Mouse (Mus musculus): ENCODE measurements at regions not wholly inside any gene's neighbourhood (a gene's known extent, or its start where the extent isn't known, plus 50 kb on each side); places are given as distances from the start of the nearest gene placed in this dataset.

- DNase-seq, result no peak
Observed at GRCm38 (mm10) chr7:135990321-135990720, 274.2 kb upstream of the Mki67 start.

GRCm38 (mm10) chr7:135996896-135997295 lies 280.7 kb upstream of the Mki67 start:
- no peak for DNase-seq

GRCm38 (mm10) chr7:135997640-135998039 lies 281.5 kb upstream of the Mki67 start:
- DNase-seq, result no peak

- no peak for DNase-seq
Observed at GRCm38 (mm10) chr7:136002382-136002781, 286.2 kb upstream of the Mki67 start.

GRCm38 (mm10) chr7:136003291-136003690 lies 287.1 kb upstream of the Mki67 start:
- no peak for DNase-seq

- no peak for DNase-seq
Observed at GRCm38 (mm10) chr7:136007796-136008455, 291.8 kb upstream of the Mki67 start.

GRCm38 (mm10) chr7:136008486-136008885 lies 292.3 kb upstream of the Mki67 start:
- DNase-seq, result no peak

GRCm38 (mm10) chr7:136010013-136010412 lies 293.9 kb upstream of the Mki67 start:
- peak; percentile 88 for DNase-seq

- no peak for DNase-seq
Observed at GRCm38 (mm10) chr7:136014706-136015105, 298.5 kb upstream of the Mki67 start.

GRCm38 (mm10) chr7:136016918-136017317 lies 300.8 kb upstream of the Mki67 start:
- no peak for DNase-seq

GRCm38 (mm10) chr7:136020577-136020976 lies 304.4 kb upstream of the Mki67 start:
- DNase-seq, result no peak

- DNase-seq, result no peak
Observed at GRCm38 (mm10) chr7:136021071-136021470, 304.9 kb upstream of the Mki67 start.

- no peak for DNase-seq
Observed at GRCm38 (mm10) chr7:136022781-136023448, 306.8 kb upstream of the Mki67 start.

- no peak for DNase-seq
Observed at GRCm38 (mm10) chr7:136026451-136026850, 310.3 kb upstream of the Mki67 start.

- DNase-seq, result no peak
Observed at GRCm38 (mm10) chr7:136032026-136032425, 315.9 kb upstream of the Mki67 start.

GRCm38 (mm10) chr7:136033536-136033935 lies 317.4 kb upstream of the Mki67 start:
- no peak for DNase-seq

- no peak for DNase-seq
Observed at GRCm38 (mm10) chr7:136035735-136036134, 319.6 kb upstream of the Mki67 start.

- DNase-seq, result no peak
Observed at GRCm38 (mm10) chr7:136038072-136038471, 321.9 kb upstream of the Mki67 start.

GRCm38 (mm10) chr7:136038906-136039305 lies 322.7 kb upstream of the Mki67 start:
- no peak for DNase-seq

- DNase-seq, result no peak
Observed at GRCm38 (mm10) chr7:136041921-136042320, 325.8 kb upstream of the Mki67 start.

- peak; percentile 86 for DNase-seq
Observed at GRCm38 (mm10) chr7:136046645-136047363, 330.6 kb upstream of the Mki67 start.

- DNase-seq, result no peak
Observed at GRCm38 (mm10) chr7:136047364-136047945, 331.3 kb upstream of the Mki67 start.
